9 mouse cellular contexts compared by ENCODE assay signal in genomic region chr2:64965227-64965864, GRCm38 (mm10). TPM values are rescaled to one million over a fixed set of nuclear protein-coding genes. Genes with fewer than 3 reads are reported as not detected.
DNase-seq lines count a peak whose midpoint lies in the region; ATAC-seq and TF ChIP-seq lines count a peak whose summit lies in the region.
"Had no signal": no experiment of that assay in that cellular context is flagged by ENCODE, and none has a peak within 500 bp of the region (broad histone marks: within the 10 kb centered on the region; RNA-seq: fewer than 3 reads in every experiment).

No protein-coding gene starts in this region.

- no peaks in the 10 kb centered on the region for H3K9me3 ChIP-seq in heart, embryonic 12.5 days (replicated peaks)
- no peaks in the 10 kb centered on the region for H3K9me3 ChIP-seq in hindbrain, embryonic 15.5 days
- H3K9me3 ChIP-seq in neural tube, embryonic 14.5 days (ENCODE audit: control insufficient read depth, low read length) = no peaks in the 10 kb centered on the region
- H3K9me3 ChIP-seq: heart, embryonic 15.5 days had no signal

- no peak for TF ChIP-seq EP300 in heart, adult 2 months (IDR thresholded peaks at IDR 0.05; ENCODE audit: insufficient read depth, low read depth, low read length)

- H3K36me3 ChIP-seq in heart, adult 2 months (ENCODE audit: control insufficient read depth, insufficient read depth, low read length) = peaks cover 2% of the 10 kb centered on the region
- H3K36me3 ChIP-seq in heart, embryonic 12.5 days = no peaks in the 10 kb centered on the region
- H3K36me3 ChIP-seq in hindbrain, embryonic 15.5 days = no peaks in the 10 kb centered on the region
- H3K36me3 ChIP-seq in neural tube, embryonic 14.5 days (ENCODE audit: control insufficient read depth, insufficient read depth, low read length) = no peaks in the 10 kb centered on the region

- no peaks in the 10 kb centered on the region for H3K27me3 ChIP-seq in heart, adult 2 months (ENCODE audit: control insufficient read depth, insufficient read depth, low read length)
- no peaks in the 10 kb centered on the region for H3K27me3 ChIP-seq in heart, embryonic 12.5 days (replicated peaks)
- no peaks in the 10 kb centered on the region for H3K27me3 ChIP-seq in hindbrain, embryonic 15.5 days
- no peaks in the 10 kb centered on the region for H3K27me3 ChIP-seq in neural tube, embryonic 14.5 days (ENCODE audit: control insufficient read depth, insufficient read depth, low read length)
- H3K27me3 ChIP-seq: heart, embryonic 15.5 days had no signal

- no peak overlapping the region for H3K4me3 ChIP-seq in heart, adult 2 months
- no peak overlapping the region for H3K4me3 ChIP-seq in heart, embryonic 12.5 days
- H3K4me3 ChIP-seq in hindbrain, embryonic 15.5 days = peak overlapping the region; percentile 17; the same call in 1 of the 2 replicates
- H3K4me3 ChIP-seq in neural tube, embryonic 14.5 days (ENCODE audit: low read depth, low read length) = no peak overlapping the region
- H3K4me3 ChIP-seq: heart, embryonic 15.5 days had no signal

- no peak for DNase-seq in heart, adult 2 months
- peak; percentile 40 for DNase-seq in ES-CJ7 (ENCODE audit: low read depth, low spot score)
- DNase-seq in embryo, embryonic 10 days (ENCODE audit: low spot score) = peak; percentile 47
- DNase-seq in left cerebral cortex, postnatal 25 days (ENCODE audit: low spot score in 2 of 2) = peak; percentile 54 to 63

- peak overlapping the region; percentile 43; the same call in 1 of the 2 replicates for H3K27ac ChIP-seq in heart, adult 2 months
- no peak overlapping the region for H3K27ac ChIP-seq in heart, embryonic 12.5 days (ENCODE audit: poor library complexity, severe bottlenecking)
- no peak overlapping the region for H3K27ac ChIP-seq in hindbrain, embryonic 15.5 days (replicated peaks)
- no peak overlapping the region for H3K27ac ChIP-seq in neural tube, embryonic 14.5 days (ENCODE audit: low read depth, low read length)

- intact Hi-C loops in heart, adult 2 months (cut with DNase I) = loop anchor here (1.0 kb wide), 2 partner anchors 38 to 156 kb away; no protein-coding TSS in a partner anchor
- intact Hi-C loops in left cerebral cortex, postnatal 25 days (cut with DNase I) = loop anchor here (1.0 to 5.0 kb wide), 3 partner anchors 57 to 372 kb away; partner anchors contain the start of gene Grb14

- WGBS in heart, adult 2 months = 17% methylated on average over 5 of the region's 5 CpGs
- WGBS in heart, embryonic 12.5 days = 28% methylated on average over 5 of the region's 5 CpGs
- WGBS in hindbrain, embryonic 15.5 days = 31% methylated on average over 5 of the region's 5 CpGs
- WGBS in neural tube, embryonic 14.5 days = 34% methylated on average over 5 of the region's 5 CpGs

- no peak for TF ChIP-seq POLR2A in heart, adult 2 months (IDR thresholded peaks at IDR 0.05; ENCODE audit: insufficient read depth, low read depth, low read length)

- peaks cover 2% of the 10 kb centered on the region; the same call in 1 of the 2 replicates for H3K4me1 ChIP-seq in heart, adult 2 months (ENCODE audit: control insufficient read depth, insufficient read depth, low read length)
- H3K4me1 ChIP-seq in heart, embryonic 12.5 days (replicated peaks) = peaks cover 30% of the 10 kb centered on the region
- no peaks in the 10 kb centered on the region for H3K4me1 ChIP-seq in hindbrain, embryonic 15.5 days (replicated peaks)
- H3K4me1 ChIP-seq in neural tube, embryonic 14.5 days (ENCODE audit: control insufficient read depth, insufficient read depth, low read length) = no peaks in the 10 kb centered on the region

- H3K79me2 ChIP-seq in heart, adult 2 months (replicated peaks; ENCODE audit: control insufficient read depth, insufficient read depth, low read length) = peaks cover 1% of the 10 kb centered on the region; the same call in 1 of the 2 replicates

- no peak overlapping the region for H3K4me2 ChIP-seq in heart, embryonic 12.5 days
- H3K4me2 ChIP-seq in hindbrain, embryonic 15.5 days = peak overlapping the region; percentile 37
- no peak overlapping the region for H3K4me2 ChIP-seq in neural tube, embryonic 14.5 days (ENCODE audit: low read depth, low read length)

- ATAC-seq in heart, embryonic 12.5 days (ENCODE audit: insufficient number of reproducible peaks, low FRiP score) = no peak
- ATAC-seq in hindbrain, embryonic 15.5 days (ENCODE audit: low FRiP score, low read depth) = peak; percentile 80
- ATAC-seq in neural tube, embryonic 14.5 days (ENCODE audit: low read depth) = peak; percentile 87
- ATAC-seq in activated CD4-positive, CD25-positive, alpha-beta regulatory T cell, adult 4 months = no peak

- H3K9ac ChIP-seq in heart, adult 2 months (ENCODE audit: low read depth, low read length) = no peak overlapping the region
- H3K9ac ChIP-seq in heart, embryonic 12.5 days = no peak overlapping the region
- no peak overlapping the region for H3K9ac ChIP-seq in hindbrain, embryonic 15.5 days
- no peak overlapping the region for H3K9ac ChIP-seq in neural tube, embryonic 14.5 days (replicated peaks; ENCODE audit: low read depth, low read length)
- H3K9ac ChIP-seq: heart, embryonic 15.5 days had no signal

- TF ChIP-seq CTCF in heart, adult 2 months (IDR thresholded peaks at IDR 0.05) = peak; percentile 86

RNA-seq across cellular contexts. Expression of gene Grb14, which starts 59.4 kb away (rescaled TPM):
- 100 to 1,000 TPM; 191 to 208 TPM for total RNA-seq in heart, adult 2 months (2021)
- 71.1 and 91.0 TPM in 2 replicates for polyA plus RNA-seq in heart, adult 2 months (2012; rRNA removed)
- 64.6 and 67.9 TPM in 2 replicates for polyA plus RNA-seq in heart, embryonic 12.5 days (2016; fragmentation: Nextera tagmentation; extraction: Ambion mirVana)
- 27.9 and 28.9 TPM in 2 replicates for polyA plus RNA-seq in hindbrain, embryonic 15.5 days (2015; fragmentation: Nextera tagmentation; extraction: Ambion mirVana)
- total RNA-seq in left cerebral cortex, postnatal 25 days (2021) = 10 to 100 TPM; 23.1 to 25.4 TPM
- 23.2 and 27.2 TPM in 2 replicates for polyA plus RNA-seq in neural tube, embryonic 14.5 days (2014; fragmentation: Nextera tagmentation; extraction: Ambion mirVana)
- not detected for polyA plus RNA-seq in activated CD4-positive, CD25-positive, alpha-beta regulatory T cell, adult 4 months (2017; shearing (Covaris generic))

Comparison
In these comparisons a context has a peak if more than half of its experiments do, and no peak if none do; other contexts are left out.
1. DNase-seq: peak in ES-CJ7 (single experiment), embryo, embryonic 10 days (single experiment) and left cerebral cortex, postnatal 25 days (2 of 2); none in heart, adult 2 months (0 of 2).
2. ATAC-seq: peak in hindbrain, embryonic 15.5 days (single experiment) and neural tube, embryonic 14.5 days (single experiment); none in heart, embryonic 12.5 days (single experiment) and activated CD4-positive, CD25-positive, alpha-beta regulatory T cell, adult 4 months (single experiment).
3. RNA of gene Grb14, which starts 59.4 kb away (polyA plus RNA-seq): 71.1 to 91.0 TPM in heart, adult 2 months, 64.6 to 67.9 TPM in heart, embryonic 12.5 days, 27.9 to 28.9 TPM in hindbrain, embryonic 15.5 days and 23.2 to 27.2 TPM in neural tube, embryonic 14.5 days; not detected in activated CD4-positive, CD25-positive, alpha-beta regulatory T cell, adult 4 months; every median in the first group is over 10 times any median in the second.